Mouse (Mus musculus): ENCODE measurements at regions not wholly inside any gene's neighbourhood (a gene's known extent, or its start where the extent isn't known, plus 50 kb on each side); places are given as distances from the start of the nearest gene placed in this dataset.

GRCm38 (mm10) chr4:95389647-95390046 is 167.7 kb upstream of the Fggy start:
- TF ChIP-seq JUND (IDR thresholded peaks at IDR 0.05; ENCODE audit: low read depth, low read length), result no peak
- no peak for TF ChIP-seq ZNF384 (IDR thresholded peaks at IDR 0.05; ENCODE audit: low read depth, low read length)
- TF ChIP-seq POLR2A (IDR thresholded peaks at IDR 0.05; ENCODE audit: control insufficient read depth in 1 of 2, insufficient read depth in 1 of 2, low read depth in 1 of 2, low read length in 2 of 2, poor library complexity in 1 of 2), result no peak
- TF ChIP-seq RAD21 (IDR thresholded peaks at IDR 0.05; ENCODE audit: low read depth, low read length), result no peak
- TF ChIP-seq MAX (IDR thresholded peaks at IDR 0.05; ENCODE audit: low read length), result no peak
- no peak for TF ChIP-seq CTCF (IDR thresholded peaks at IDR 0.05 in 2 of 3, conservative IDR thresholded peaks at IDR 0.05 in 1 of 3; ENCODE audit: control insufficient read depth in 1 of 3, insufficient read depth in 1 of 3, low read depth in 2 of 3, low read length in 3 of 3, poor library complexity in 1 of 3, severe bottlenecking in 1 of 3)
- no peak for TF ChIP-seq ELF1 (IDR thresholded peaks at IDR 0.05; ENCODE audit: low read depth, low read length)
- no peak for TF ChIP-seq ZC3H11A (IDR thresholded peaks at IDR 0.05; ENCODE audit: low read depth, low read length)
- no peak for TF ChIP-seq EP300 (IDR thresholded peaks at IDR 0.05; ENCODE audit: low read depth in 1 of 2, low read length in 2 of 2)
- TF ChIP-seq CHD1 (IDR thresholded peaks at IDR 0.05; ENCODE audit: low read depth, low read length), result no peak
- no peak for TF ChIP-seq HCFC1 (IDR thresholded peaks at IDR 0.05; ENCODE audit: low read depth, low read length)
- TF ChIP-seq KAT2A (conservative IDR thresholded peaks at IDR 0.05; ENCODE audit: low read depth, low read length), result no peak
